18 mouse cellular contexts compared by ENCODE assay signal in the genomic region with DNA sequence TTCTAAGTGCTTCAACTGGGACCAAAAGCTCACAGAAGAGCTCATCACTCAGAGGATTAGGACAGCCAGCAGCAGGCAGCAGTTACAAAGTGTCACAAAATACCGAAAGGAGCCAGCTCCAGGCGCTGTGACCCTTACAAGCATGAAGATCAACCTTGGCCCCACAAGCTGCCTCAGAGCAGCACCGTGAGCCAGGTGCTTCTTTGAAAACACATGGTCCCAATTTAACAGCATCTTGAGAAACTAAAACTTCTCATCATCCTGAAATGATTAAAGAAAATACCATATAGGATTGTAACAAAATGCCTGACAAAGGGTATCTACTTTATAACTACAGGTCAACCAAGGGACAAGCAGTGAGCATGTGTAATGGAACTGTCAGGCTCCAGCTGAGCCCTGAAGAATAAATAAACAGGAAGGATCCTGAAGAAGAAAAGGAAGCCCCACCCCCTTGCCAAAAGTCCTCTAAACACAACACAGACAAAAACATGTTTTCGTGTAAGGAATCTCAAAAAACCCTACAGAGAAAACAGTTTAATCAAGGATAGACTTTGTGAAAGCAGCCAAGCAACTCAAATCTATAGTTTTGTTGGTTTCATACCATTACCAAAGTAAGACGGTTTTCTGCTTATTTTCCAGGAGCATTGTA. TPM values are rescaled to one million over a fixed set of nuclear protein-coding genes. Genes with fewer than 3 reads are reported as not detected.
DNase-seq lines count a peak whose midpoint lies in the region; ATAC-seq and TF ChIP-seq lines count a peak whose summit lies in the region.
"Had no signal": no experiment of that assay in that cellular context is flagged by ENCODE, and none has a peak within 500 bp of the region (broad histone marks: within the 10 kb centered on the region; RNA-seq: fewer than 3 reads in every experiment).

No protein-coding gene starts in this region.

- DNase-seq in gastrocnemius, adult 2 months, result no peak
- no peak for DNase-seq in gastrocnemius, postnatal 10 days
- no peak for DNase-seq in left cerebral cortex, adult 2 months (ENCODE audit: extremely low spot score in 1 of 2, low spot score in 2 of 2)
- DNase-seq in left cerebral cortex, postnatal 14 days (ENCODE audit: low spot score in 2 of 2), result no peak
- DNase-seq in embryonic facial prominence, embryonic 11.5 days (ENCODE audit: low spot score), result peak; percentile 79
- DNase-seq in lung, postnatal 25 days (ENCODE audit: low spot score), result peak; percentile 67
- no peak for DNase-seq in hindbrain, embryonic 11.5 days (ENCODE audit: low spot score)
- DNase-seq in frontal cortex, adult 2 months (ENCODE audit: extremely low spot score in 1 of 2, low spot score in 1 of 2), result no peak
- DNase-seq: cerebellum, adult 8-10 months; gastrocnemius, postnatal 14 days had no signal

- H3K4me3 ChIP-seq in gastrocnemius, adult 2 months, result no peak overlapping the region
- no peak overlapping the region for H3K4me3 ChIP-seq in left cerebral cortex, adult 2 months
- no peak overlapping the region for H3K4me3 ChIP-seq in embryonic facial prominence, embryonic 11.5 days (ENCODE audit: low read depth, low read length)
- no peak overlapping the region for H3K4me3 ChIP-seq in hindbrain, embryonic 11.5 days (ENCODE audit: low read depth, low read length)
- H3K4me3 ChIP-seq: embryonic facial prominence, embryonic 13.5 days; forebrain, embryonic 13.5 days; heart, embryonic 12.5 days; hindbrain, embryonic 15.5 days; limb, embryonic 10.5 days; liver, embryonic 15.5 days; myocyte had no signal

- no peak; the same call in 1 of the 2 replicates for ATAC-seq in embryonic facial prominence, embryonic 11.5 days (replicated peaks; ENCODE audit: insufficient number of reproducible peaks, low FRiP score, low TSS enrichment, low read depth)
- no peak for ATAC-seq in hindbrain, embryonic 11.5 days (ENCODE audit: low FRiP score)
- ATAC-seq: forebrain, embryonic 13.5 days had no signal

- no peak overlapping the region for H3K9ac ChIP-seq in embryonic facial prominence, embryonic 11.5 days (replicated peaks; ENCODE audit: low read length)
- no peak overlapping the region for H3K9ac ChIP-seq in hindbrain, embryonic 11.5 days (ENCODE audit: low read depth, low read length)
- H3K9ac ChIP-seq: embryonic facial prominence, embryonic 13.5 days; forebrain, embryonic 13.5 days; heart, embryonic 12.5 days; hindbrain, embryonic 15.5 days; liver, embryonic 15.5 days had no signal

- no peaks in the 10 kb centered on the region for H3K9me3 ChIP-seq in embryonic facial prominence, embryonic 11.5 days (replicated peaks; ENCODE audit: control insufficient read depth, low read length)
- H3K9me3 ChIP-seq in hindbrain, embryonic 11.5 days (ENCODE audit: control insufficient read depth, low read length), result no peaks in the 10 kb centered on the region
- H3K9me3 ChIP-seq: embryonic facial prominence, embryonic 13.5 days; forebrain, embryonic 13.5 days; G1E; heart, embryonic 12.5 days; hindbrain, embryonic 15.5 days; limb, embryonic 10.5 days; liver, embryonic 15.5 days had no signal

- peak overlapping the region; percentile 70 for H3K27ac ChIP-seq in gastrocnemius, adult 2 months
- 0 out of 2 replicates have a peak overlapping the region, but pooled peaks have one; percentile 8 for H3K27ac ChIP-seq in left cerebral cortex, adult 2 months
- no peak overlapping the region for H3K27ac ChIP-seq in embryonic facial prominence, embryonic 11.5 days (replicated peaks; ENCODE audit: low read depth, low read length)
- H3K27ac ChIP-seq in hindbrain, embryonic 11.5 days (ENCODE audit: low read depth, low read length), result no peak overlapping the region
- H3K27ac ChIP-seq: embryonic facial prominence, embryonic 13.5 days; forebrain, embryonic 13.5 days; hindbrain, embryonic 15.5 days; limb, embryonic 10.5 days; liver, embryonic 15.5 days had no signal

- no peaks in the 10 kb centered on the region for H3K4me1 ChIP-seq in embryonic facial prominence, embryonic 11.5 days (ENCODE audit: control insufficient read depth, insufficient read depth, low read length)
- no peaks in the 10 kb centered on the region for H3K4me1 ChIP-seq in hindbrain, embryonic 11.5 days (replicated peaks; ENCODE audit: control insufficient read depth, insufficient read depth, low read length)
- H3K4me1 ChIP-seq: forebrain, embryonic 13.5 days; hindbrain, embryonic 15.5 days; liver, embryonic 15.5 days had no signal

- 32% methylated on average over 5 of the region's 5 CpGs for WGBS in embryonic facial prominence, embryonic 11.5 days
- WGBS in hindbrain, embryonic 11.5 days, result 42% methylated on average over 5 of the region's 5 CpGs

- no peaks in the 10 kb centered on the region for H3K27me3 ChIP-seq in embryonic facial prominence, embryonic 11.5 days (ENCODE audit: control insufficient read depth, insufficient read depth, low read length)
- no peaks in the 10 kb centered on the region for H3K27me3 ChIP-seq in hindbrain, embryonic 11.5 days (ENCODE audit: control insufficient read depth, insufficient read depth, low read length)
- H3K27me3 ChIP-seq: embryonic facial prominence, embryonic 13.5 days; forebrain, embryonic 13.5 days; heart, embryonic 12.5 days; hindbrain, embryonic 15.5 days; liver, embryonic 15.5 days had no signal

- H3K4me2 ChIP-seq in embryonic facial prominence, embryonic 11.5 days (ENCODE audit: low read depth, low read length), result no peak overlapping the region
- H3K4me2 ChIP-seq in hindbrain, embryonic 11.5 days (replicated peaks; ENCODE audit: low read depth, low read length), result no peak overlapping the region
- H3K4me2 ChIP-seq: embryonic facial prominence, embryonic 13.5 days; forebrain, embryonic 13.5 days; heart, embryonic 12.5 days; hindbrain, embryonic 15.5 days; liver, embryonic 15.5 days had no signal

- intact Hi-C loops in gastrocnemius, adult 2 months (cut with DNase I), result no loop called here
- intact Hi-C loops in left cerebral cortex, adult 2 months (cut with DNase I), result no loop called here
- intact Hi-C loops in left cerebral cortex, postnatal 14 days (cut with DNase I), result no loop called here

- no peaks in the 10 kb centered on the region; the same call in 1 of the 2 replicates for H3K36me3 ChIP-seq in embryonic facial prominence, embryonic 11.5 days (replicated peaks; ENCODE audit: control insufficient read depth, insufficient read depth, low read depth, low read length)
- H3K36me3 ChIP-seq in hindbrain, embryonic 11.5 days (ENCODE audit: control insufficient read depth, insufficient read depth, low read length), result peaks cover 7% of the 10 kb centered on the region; the same call in 1 of the 2 replicates

- no peak for TF ChIP-seq CTCF in gastrocnemius, adult 2 months (IDR thresholded peaks at IDR 0.05)
- TF ChIP-seq CTCF in left cerebral cortex, adult 2 months (IDR thresholded peaks at IDR 0.05), result no peak

RNA-seq across cellular contexts. Expression of gene Slc25a17, which starts 30.8 kb away (rescaled TPM):
- 10 to 100 TPM in 1 of 2 experiments, 1 to 10 TPM in 1; 8.7 to 10.8 TPM for total RNA-seq in gastrocnemius, adult 2 months (2021)
- 10 to 100 TPM; 20.5 to 23.1 TPM for total RNA-seq in gastrocnemius, postnatal 10 days (2021)
- 10 to 100 TPM; 36.3 to 41.5 TPM for total RNA-seq in left cerebral cortex, adult 2 months (2021)
- total RNA-seq in left cerebral cortex, postnatal 14 days (2021), result 10 to 100 TPM; 48.7 to 51.0 TPM
- 119 and 125 TPM in 2 replicates for polyA plus RNA-seq in embryonic facial prominence, embryonic 11.5 days (2014; fragmentation: Nextera tagmentation; extraction: Ambion mirVana)
- polyA plus RNA-seq in hindbrain, embryonic 11.5 days (2014; fragmentation: Nextera tagmentation; extraction: Ambion mirVana), result 111 and 118 TPM in 2 replicates
- polyA plus RNA-seq in frontal cortex, adult 2 months (2012; rRNA removed), result 46.3 and 53.3 TPM in 2 replicates

Comparison
In these comparisons a context has a peak if more than half of its experiments do, and no peak if none do; other contexts are left out.
1. DNase-seq: peak in embryonic facial prominence, embryonic 11.5 days (single experiment) and lung, postnatal 25 days (single experiment); none in gastrocnemius, adult 2 months (single experiment), gastrocnemius, postnatal 10 days (single experiment), left cerebral cortex, adult 2 months (0 of 2), left cerebral cortex, postnatal 14 days (0 of 2), hindbrain, embryonic 11.5 days (single experiment) and frontal cortex, adult 2 months (0 of 2).
2. H3K27ac ChIP-seq: peak in gastrocnemius, adult 2 months (single experiment) and left cerebral cortex, adult 2 months (single experiment); none in embryonic facial prominence, embryonic 11.5 days (single experiment) and hindbrain, embryonic 11.5 days (single experiment).